Mouse (Mus musculus): ENCODE results near the gene Gm3646.

DNA sequence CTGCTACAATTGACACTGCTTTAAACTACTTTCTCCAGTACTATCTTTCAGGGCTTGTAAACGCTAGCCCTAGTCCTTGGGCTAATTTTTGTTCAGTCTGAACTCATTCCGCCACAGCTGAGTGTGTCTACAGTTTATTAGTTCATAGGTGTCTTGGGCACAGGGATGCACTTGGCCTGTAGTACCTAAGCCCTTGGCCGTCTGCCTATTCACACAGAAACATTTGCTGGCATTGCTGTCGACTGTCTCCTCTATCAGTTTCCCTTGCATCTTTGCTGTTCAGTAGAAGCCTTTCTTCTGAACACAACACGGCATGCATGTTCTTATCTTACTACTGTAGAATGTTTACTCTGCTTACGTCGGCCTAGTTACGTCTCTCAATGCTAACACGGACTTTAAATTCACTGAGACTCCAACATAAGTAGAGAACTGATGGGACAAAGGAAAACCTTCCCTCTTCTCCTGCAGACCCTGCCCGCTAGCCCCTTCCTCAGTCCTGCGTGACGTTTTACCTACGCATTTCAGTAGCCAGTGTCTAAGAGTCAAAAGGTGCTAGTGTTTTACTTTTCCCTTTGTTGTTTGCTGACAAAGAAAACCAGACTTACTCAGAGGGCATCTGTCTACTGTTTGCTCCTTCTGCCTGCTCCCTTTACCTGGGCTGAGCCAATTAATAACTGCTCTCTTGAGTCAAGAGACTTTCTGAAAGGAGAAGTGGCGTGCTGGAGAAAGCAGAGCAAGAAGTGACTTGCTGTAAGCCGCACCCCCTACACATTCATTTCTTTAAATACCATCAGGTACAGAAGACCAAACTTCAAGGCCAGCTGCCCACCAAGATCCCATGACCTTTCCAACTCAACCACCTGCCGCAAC is 25.8 kb downstream of the Gm3646 start:
- TF ChIP-seq CTCF (IDR thresholded peaks at IDR 0.05; ENCODE audit: extremely low read depth, insufficient read length, insufficient replicate concordance, low read depth, low read length) (no peak), POLR2A (IDR thresholded peaks at IDR 0.05; ENCODE audit: low read depth, low read length) (no peak)

Measured in small intestine, adult 2 months (tissue).